Mouse (Mus musculus): Measurements from ENCODE around the gene Gm11232.

The Gm11232 gene

GRCm38 (mm10) chr4:71757865-71758264 is at the start of gene Gm11232:
TSS of gene Gm11232 (minus strand) at chr4:71757965.
- no peak for DNase-seq

- DNase-seq, result no peak
Measured at GRCm38 (mm10) chr4:71805977-71806534, 48.3 kb upstream of the Gm11232 start.

GRCm38 (mm10) chr4:71765529-71765928 is 7.8 kb upstream of the Gm11232 start:
- DNase-seq, result no peak

GRCm38 (mm10) chr4:71765071-71765470 is 7.3 kb upstream of the Gm11232 start:
- DNase-seq, result no peak

GRCm38 (mm10) chr4:71756441-71757221 is 1.1 kb downstream of the Gm11232 start:
- no peak for DNase-seq

GRCm38 (mm10) chr4:71745741-71746140 is 12.0 kb downstream of the Gm11232 start:
- no peak for DNase-seq

GRCm38 (mm10) chr4:71736529-71736928 is 21.2 kb downstream of the Gm11232 start:
- no peak for DNase-seq

GRCm38 (mm10) chr4:71735261-71735660 is 22.5 kb downstream of the Gm11232 start:
- DNase-seq, result no peak

- no peak for DNase-seq
Measured at GRCm38 (mm10) chr4:71729401-71729800, 28.4 kb downstream of the Gm11232 start.

- no peak for DNase-seq
Measured at GRCm38 (mm10) chr4:71727611-71728010, 30.2 kb downstream of the Gm11232 start.

- no peak for DNase-seq
Measured at GRCm38 (mm10) chr4:71727056-71727455, 30.7 kb downstream of the Gm11232 start.

GRCm38 (mm10) chr4:71725889-71726288 is 31.9 kb downstream of the Gm11232 start:
- no peak for DNase-seq

Data from lung, postnatal 36 days (tissue).